Mouse (Mus musculus) kidney, embryonic 16.5 days (tissue): ENCODE data around the gene U2af1l4. TPM values are rescaled to one million over a fixed set of nuclear protein-coding genes. Genes with fewer than 3 reads are reported as not detected.

Experiments used
- ATAC-seq: fragments of 200-750 bp; cut with Nextera tagmentation; 2 replicates; pipeline ENCODE4 v1.8.0; 2017; ENCODE audit warnings: moderate TSS enrichment; ENCODE audit not compliant: low FRiP score, low TSS enrichment
- H3K27ac ChIP-seq: fragments of 300-500 bp; sonication (generic); 2 replicates; pipeline ENCODE4 v1.5.1; 2014; ENCODE audit warnings: low read length
- H3K27me3 ChIP-seq: fragments of 300-500 bp; sonication (generic); 2 replicates; pipeline ENCODE4 v1.6.1; 2014; ENCODE audit warnings: low read length, control low read depth, mixed read lengths; ENCODE audit not compliant: insufficient read depth
- H3K36me3 ChIP-seq: fragments of 300-500 bp; sonication (generic); 2 replicates; pipeline ENCODE4 v1.6.1; 2014; ENCODE audit warnings: low read length, control low read depth, mixed read lengths; ENCODE audit not compliant: insufficient read depth
- H3K4me1 ChIP-seq: fragments of 300-500 bp; sonication (generic); 2 replicates; pipeline ENCODE4 v1.6.1; 2014; ENCODE audit warnings: low read length, control low read depth, mixed read lengths; ENCODE audit not compliant: insufficient read depth
- H3K4me2 ChIP-seq: fragments of 300-500 bp; sonication (generic); replicated peaks from 2 replicates; pipeline ENCODE4 v1.6.1; 2014; ENCODE audit warnings: low read depth, low read length
- H3K4me3 ChIP-seq: fragments of 300-500 bp; sonication (generic); 2 replicates; pipeline ENCODE4 v1.5.1; 2014; ENCODE audit warnings: mild to moderate bottlenecking, low read length
- H3K9ac ChIP-seq: fragments of 300-500 bp; sonication (generic); replicated peaks from 2 replicates; pipeline ENCODE4 v1.6.1; 2014; ENCODE audit warnings: low read length
- H3K9me3 ChIP-seq: fragments of 300-500 bp; sonication (generic); 2 replicates; pipeline ENCODE4 v1.6.1; 2016; ENCODE audit warnings: low read length, control low read depth
- WGBS: fragments of 180-500 bp; shearing (Covaris S2); extraction: QIAGEN DNeasy Blood & Tissue Kit; methylation state at CpG from one replicate; pipeline ENCODE4 v1.1.7; 2014; 5-methylcytosine and 5-hydroxymethylcytosine counted together
- polyA plus RNA-seq: library from polyadenylated mRNA; unstranded; fragments of >200 nt; fragmentation: Nextera tagmentation; extraction: Ambion mirVana; gene quantifications from 2 replicates; pipeline ENCODE4 v1.2.1, GENCODE M21; 2015

The U2af1l4 gene
- polyA plus RNA-seq, 1 experiment from 2014 or later, result 91.6 TPM

GRCm38 (mm10) chr7:30584339-30584738 is 21.2 kb downstream of the U2af1l4 start:
- H3K4me3 ChIP-seq, result no peak overlapping the region
- no peak overlapping the region for H3K27ac ChIP-seq
- H3K4me1 ChIP-seq, result peaks cover 14% of the 10 kb centered on the region
- no peak overlapping the region for H3K9ac ChIP-seq
- 86% methylated on average over 10 of the region's 10 CpGs for WGBS
- no peaks in the 10 kb centered on the region for H3K9me3 ChIP-seq
- no peaks in the 10 kb centered on the region for H3K27me3 ChIP-seq
- H3K36me3 ChIP-seq, result peaks cover 69% of the 10 kb centered on the region
- H3K4me2 ChIP-seq, result no peak overlapping the region
- no peak for ATAC-seq

GRCm38 (mm10) chr7:30585170-30585569 is 22.1 kb downstream of the U2af1l4 start:
- Histone ChIP-seq H3K4me2 (no peak overlapping the region), H3K36me3 (peaks cover 61% of the 10 kb centered on the region), H3K27ac (no peak overlapping the region), H3K27me3 (no peaks in the 10 kb centered on the region), H3K4me1 (peaks cover 21% of the 10 kb centered on the region), H3K9me3 (no peaks in the 10 kb centered on the region), H3K9ac (no peak overlapping the region), H3K4me3 (no peak overlapping the region)
- no peak for ATAC-seq
- 96% methylated on average over 7 of the region's 7 CpGs for WGBS

- no peaks in the 10 kb centered on the region for H3K27me3 ChIP-seq
- ATAC-seq, result no peak
- no peak overlapping the region for H3K4me3 ChIP-seq
- H3K27ac ChIP-seq, result no peak overlapping the region
- peak overlapping the region; percentile 99 for H3K9ac ChIP-seq
- WGBS, result 86% methylated on average over 28 of the region's 28 CpGs
- H3K9me3 ChIP-seq, result no peaks in the 10 kb centered on the region
- peaks cover 50% of the 10 kb centered on the region for H3K36me3 ChIP-seq
- H3K4me2 ChIP-seq, result peak overlapping the region; percentile 90; the same call in 1 of the 2 replicates
- peaks cover 23% of the 10 kb centered on the region for H3K4me1 ChIP-seq
Measured at GRCm38 (mm10) chr7:30586455-30587020, 23.4 kb downstream of the U2af1l4 start.

GRCm38 (mm10) chr7:30587842-30588667 is 25.0 kb downstream of the U2af1l4 start:
- under 1% methylated on average over 43 of the region's 67 CpGs for WGBS
- H3K27me3 ChIP-seq, result no peaks in the 10 kb centered on the region
- ATAC-seq, result peak; percentile 18; the same call in 1 of the 2 replicates

GRCm38 (mm10) chr7:30588676-30589434 is 25.8 kb downstream of the U2af1l4 start, which contains the start of gene Kmt2b:
TSS of gene Kmt2b (minus strand) at chr7:30588726.
- Histone ChIP-seq H3K9ac (peak within 1 kb of the TSS; percentile 99), H3K4me1 (peaks cover 23% of the 10 kb centered on the region), H3K27me3 (no peaks in the 10 kb centered on the region), H3K4me3 (peak within 1 kb of the TSS; percentile 99), H3K4me2 (peak within 1 kb of the TSS; percentile 90), H3K9me3 (no peaks in the 10 kb centered on the region), H3K36me3 (peaks cover 26% of the 10 kb centered on the region), H3K27ac (peak within 1 kb of the TSS; percentile 92)
- 1% methylated on average over 50 of the region's 68 CpGs for WGBS
- ATAC-seq, result peak; percentile 96

More at GRCm38 (mm10) chr7:30587842-30588667, 25.0 kb downstream of the U2af1l4 start:
- H3K4me1 ChIP-seq, result peaks cover 23% of the 10 kb centered on the region
- no peaks in the 10 kb centered on the region for H3K9me3 ChIP-seq
- H3K9ac ChIP-seq, result peak overlapping the region; percentile 99
- peak overlapping the region; percentile 99 for H3K4me3 ChIP-seq
- H3K4me2 ChIP-seq, result peak overlapping the region; percentile 90
- H3K36me3 ChIP-seq, result peaks cover 34% of the 10 kb centered on the region
- peak overlapping the region; percentile 92 for H3K27ac ChIP-seq

DNA sequence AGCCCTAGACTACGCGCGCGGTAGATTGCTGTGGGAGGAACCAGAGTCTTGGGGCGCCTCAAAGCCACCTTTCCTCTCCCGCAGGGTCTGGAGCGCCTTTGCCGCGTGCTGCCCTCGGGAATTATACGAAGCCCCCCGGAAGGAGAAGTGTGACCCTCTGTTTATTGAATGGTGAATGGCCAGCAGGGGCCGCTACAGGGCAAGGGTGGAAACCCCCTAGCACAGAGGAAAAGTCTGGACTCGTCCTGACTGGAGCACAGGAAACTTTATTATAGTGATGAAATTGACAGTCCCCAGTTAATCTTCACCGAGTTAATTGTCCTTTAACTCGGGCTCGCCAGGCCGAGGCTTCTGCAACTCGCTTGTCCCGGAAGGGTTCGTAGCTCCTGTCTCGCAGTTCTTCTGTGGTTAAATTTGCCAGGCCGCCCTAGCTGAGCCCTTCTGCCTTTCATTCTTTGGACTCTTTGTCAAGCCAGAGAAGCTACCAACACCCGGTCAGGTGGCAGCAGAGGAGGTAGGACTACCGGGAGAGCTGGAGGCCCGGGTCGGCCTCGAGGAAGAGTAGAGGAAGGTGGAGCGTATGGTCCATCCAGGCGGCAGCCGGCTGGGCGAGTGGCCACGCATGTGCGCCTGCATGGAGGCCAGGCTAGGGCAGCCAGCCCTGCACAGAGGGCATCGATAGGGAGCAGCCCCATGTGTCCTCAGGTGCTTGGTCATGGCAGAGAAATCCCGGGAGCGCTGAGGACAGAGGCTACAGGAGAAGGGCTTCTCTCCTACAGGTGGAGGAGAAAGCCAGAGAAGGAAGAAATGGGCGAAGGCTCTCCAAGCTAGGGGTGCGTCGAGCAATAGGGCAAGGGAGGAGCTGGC is 26.6 kb downstream of the U2af1l4 start:
- peak overlapping the region; percentile 90 for H3K4me2 ChIP-seq
- H3K27ac ChIP-seq, result peak overlapping the region; percentile 92
- H3K27me3 ChIP-seq, result no peaks in the 10 kb centered on the region
- WGBS, result 22% methylated on average over 40 of the region's 40 CpGs
- peak overlapping the region; percentile 99 for H3K4me3 ChIP-seq
- peak overlapping the region; percentile 99 for H3K9ac ChIP-seq
- H3K4me1 ChIP-seq, result peaks cover 23% of the 10 kb centered on the region
- no peaks in the 10 kb centered on the region for H3K9me3 ChIP-seq
- peaks cover 18% of the 10 kb centered on the region for H3K36me3 ChIP-seq
- peak; percentile 78 for ATAC-seq

GRCm38 (mm10) chr7:30590927-30591604 is 28.0 kb downstream of the U2af1l4 start:
- Histone ChIP-seq H3K4me1 (peaks cover 23% of the 10 kb centered on the region), H3K36me3 (peaks cover 5% of the 10 kb centered on the region; the same call in 1 of the 2 replicates), H3K9ac (no peak overlapping the region), H3K4me3 (no peak overlapping the region), H3K27ac (no peak overlapping the region), H3K4me2 (no peak overlapping the region), H3K9me3 (no peaks in the 10 kb centered on the region), H3K27me3 (no peaks in the 10 kb centered on the region)
- WGBS, result 85% methylated on average over 9 of the region's 9 CpGs
- no peak for ATAC-seq

GRCm38 (mm10) chr7:30591605-30591951 is 28.5 kb downstream of the U2af1l4 start:
- H3K36me3 ChIP-seq, result no peaks in the 10 kb centered on the region; the same call in 1 of the 2 replicates
- H3K9ac ChIP-seq, result no peak overlapping the region
- no peak overlapping the region for H3K4me2 ChIP-seq
- H3K4me1 ChIP-seq, result peaks cover 19% of the 10 kb centered on the region
- no peak for ATAC-seq
- WGBS, result 70% methylated on average over 4 of the region's 4 CpGs
- H3K27me3 ChIP-seq, result no peaks in the 10 kb centered on the region
- no peak overlapping the region for H3K4me3 ChIP-seq
- H3K27ac ChIP-seq, result no peak overlapping the region
- no peaks in the 10 kb centered on the region for H3K9me3 ChIP-seq
